Mouse (Mus musculus) cortical plate, adult 2 months (tissue): ENCODE data around the gene Mtln. TPM values are rescaled to one million over a fixed set of nuclear protein-coding genes. Genes with fewer than 3 reads are reported as not detected.

Source experiments
- H3K27ac ChIP-seq: fragments of 200-500 bp; 2 replicates; pipeline ENCODE4 v1.5.1; 2012; ENCODE audit warnings: low read length, control low read depth, inconsistent platforms; ENCODE audit not compliant: insufficient read depth
- H3K4me1 ChIP-seq: fragments of 200-500 bp; 2 replicates; pipeline ENCODE4 v1.6.1; 2011; ENCODE audit warnings: low read length; ENCODE audit not compliant: control insufficient read depth, insufficient read depth
- H3K4me3 ChIP-seq: fragments of 200-500 bp; 2 replicates; pipeline ENCODE4 v1.5.1; 2011; ENCODE audit warnings: mild to moderate bottlenecking, low read length, control low read depth; ENCODE audit not compliant: insufficient read depth
- CTCF ChIP-seq: fragments of 200-500 bp; IDR thresholded peaks from 2 replicates; pipeline ENCODE4 v1.5.1; 2011; ENCODE audit warnings: mild to moderate bottlenecking, control low read depth, low read length; ENCODE audit not compliant: insufficient read depth; ENCODE audit errors: extremely low read depth
- POLR2A ChIP-seq: fragments of 200-500 bp; IDR thresholded peaks from 2 replicates; pipeline ENCODE4 v1.6.1; 2011; ENCODE audit warnings: mild to moderate bottlenecking, low read length, control low read depth; ENCODE audit not compliant: insufficient read depth; ENCODE audit errors: extremely low read depth
- polyA plus RNA-seq: library from polyadenylated mRNA; depleted of rRNA; stranded (reverse); fragments of >200 nt; gene quantifications from 2 replicates; pipeline ENCODE4 v1.2.3, GENCODE M21; 2012

The Mtln gene
- polyA plus RNA-seq, 1 experiment, result 95.4 TPM

DNA sequence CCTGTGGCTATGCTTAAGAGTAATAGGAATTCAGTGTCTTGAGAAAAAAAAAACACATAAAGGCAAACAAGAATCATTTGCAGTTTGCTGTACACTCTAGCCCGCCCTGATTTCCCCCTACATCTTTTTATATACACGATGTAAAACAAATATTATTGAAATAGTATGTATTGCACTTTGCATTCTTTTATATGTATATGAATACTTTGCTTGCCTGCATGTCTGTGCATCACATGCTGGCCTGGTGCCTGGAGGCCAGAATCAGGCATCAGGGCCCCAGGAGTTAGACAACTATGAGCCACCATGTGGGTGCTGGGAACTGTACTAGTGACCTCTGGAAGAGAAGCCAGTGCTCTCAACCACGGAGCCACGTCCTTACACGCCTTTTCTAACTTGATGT, 5.1 kb downstream of the Mtln start:
- TF ChIP-seq CTCF (no peak), POLR2A (no peak)
- H3K4me1 ChIP-seq, result no peaks in the 10 kb centered on the region; the same call in 1 of the 2 replicates
- H3K27ac ChIP-seq, result no peak overlapping the region
- no peak overlapping the region for H3K4me3 ChIP-seq

DNA sequence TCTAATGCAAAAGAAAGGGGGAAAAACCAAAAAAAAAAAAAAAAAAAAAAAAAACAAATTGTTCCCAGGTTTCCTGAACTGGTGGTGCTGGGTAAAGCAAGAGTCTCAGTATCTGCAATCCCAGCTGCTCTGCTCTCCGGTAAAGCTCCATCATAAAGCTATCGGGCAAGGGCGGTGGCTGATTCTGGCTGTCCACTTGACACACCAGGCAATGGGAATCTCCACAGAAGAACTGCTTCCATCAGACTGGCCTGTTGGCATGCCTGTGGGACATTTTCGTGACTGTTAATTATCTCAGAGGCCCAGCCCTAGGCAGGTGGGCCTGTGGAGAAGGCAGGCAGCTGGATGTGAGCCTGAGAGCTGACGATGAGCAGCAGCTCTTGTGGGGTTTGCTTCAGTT, 13.8 kb downstream of the Mtln start:
- peaks cover 3% of the 10 kb centered on the region; the same call in 1 of the 2 replicates for H3K4me1 ChIP-seq
- TF ChIP-seq CTCF (no peak), POLR2A (no peak)
- H3K4me3 ChIP-seq, result no peak overlapping the region
- no peak overlapping the region for H3K27ac ChIP-seq

DNA sequence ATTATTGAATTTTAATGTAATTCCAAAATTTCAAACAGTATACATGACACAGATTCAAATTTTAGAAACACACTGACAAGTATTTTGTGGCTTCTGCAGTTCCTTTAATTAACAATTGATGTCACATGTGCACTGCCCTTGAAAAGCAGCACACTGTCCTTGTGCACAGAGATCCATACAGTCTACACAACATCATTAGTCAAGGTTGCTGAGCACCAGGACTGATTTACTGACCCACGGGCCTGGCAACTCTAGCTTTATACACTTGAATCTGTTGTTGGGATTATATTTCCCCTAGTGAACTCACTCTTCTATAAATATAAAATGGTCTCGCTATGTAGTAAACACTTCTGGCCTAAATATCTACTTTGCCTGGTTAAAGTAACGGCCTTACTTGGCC, 17.3 kb downstream of the Mtln start:
- H3K4me3 ChIP-seq, result no peak overlapping the region
- no peak overlapping the region for H3K27ac ChIP-seq
- TF ChIP-seq POLR2A (no peak), CTCF (no peak)
- H3K4me1 ChIP-seq, result peaks cover 3% of the 10 kb centered on the region; the same call in 1 of the 2 replicates

DNA sequence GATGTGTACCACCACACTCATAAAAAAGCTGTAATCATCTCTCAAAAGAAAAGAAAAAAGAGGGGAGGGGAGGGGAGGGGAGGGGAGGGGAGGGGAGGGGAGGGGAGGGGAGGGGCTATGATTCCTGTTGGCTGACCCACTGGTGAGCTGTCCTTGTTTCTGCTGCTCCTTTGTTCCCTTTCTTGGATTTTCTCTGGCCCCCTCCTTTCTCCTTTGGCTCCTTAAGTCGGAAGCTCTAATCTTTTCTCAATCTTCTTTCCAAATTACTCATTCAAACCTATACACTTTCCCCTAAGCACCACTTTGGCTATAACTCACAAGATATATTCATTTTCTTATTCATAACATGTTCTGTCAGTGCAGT, 17.7 kb downstream of the Mtln start:
- H3K4me1 ChIP-seq, result peaks cover 3% of the 10 kb centered on the region; the same call in 1 of the 2 replicates
- TF ChIP-seq POLR2A, result no peak
- no peak for TF ChIP-seq CTCF
- no peak overlapping the region for H3K27ac ChIP-seq
- no peak overlapping the region for H3K4me3 ChIP-seq

DNA sequence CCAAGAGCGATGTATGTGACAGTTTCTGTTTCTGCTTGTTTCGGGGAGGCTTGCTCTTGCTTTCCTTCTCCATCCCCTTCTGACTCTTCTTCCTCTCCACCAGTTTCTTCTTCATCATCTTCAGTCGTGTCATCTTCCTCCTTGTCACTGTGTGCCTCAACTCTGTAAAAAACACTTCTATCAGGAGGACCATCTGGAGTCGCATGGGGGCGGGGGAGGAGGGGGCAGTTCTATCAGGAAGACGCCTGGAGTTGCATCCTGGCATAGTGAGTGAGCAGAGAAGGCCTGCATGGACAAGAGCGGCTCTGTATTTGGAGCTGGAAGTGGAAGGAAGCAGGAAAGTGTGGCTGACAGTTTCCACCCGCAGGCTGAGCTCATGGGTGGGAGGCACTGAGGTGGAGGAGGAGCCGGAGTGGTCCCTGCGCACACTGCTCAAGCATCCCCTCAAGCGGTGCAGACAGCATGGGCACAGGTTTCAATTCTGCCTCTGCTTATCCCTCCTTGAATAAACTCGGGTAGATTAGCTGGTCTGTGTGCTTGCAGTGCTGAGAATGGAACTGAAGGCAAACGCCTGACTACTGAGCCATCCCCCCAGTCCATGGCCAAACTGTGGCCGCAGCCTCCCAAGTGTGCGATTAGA, 18.2 kb downstream of the Mtln start:
- peaks cover 3% of the 10 kb centered on the region; the same call in 1 of the 2 replicates for H3K4me1 ChIP-seq
- H3K27ac ChIP-seq, result no peak overlapping the region
- TF ChIP-seq POLR2A (no peak), CTCF (no peak)
- H3K4me3 ChIP-seq, result no peak overlapping the region

DNA sequence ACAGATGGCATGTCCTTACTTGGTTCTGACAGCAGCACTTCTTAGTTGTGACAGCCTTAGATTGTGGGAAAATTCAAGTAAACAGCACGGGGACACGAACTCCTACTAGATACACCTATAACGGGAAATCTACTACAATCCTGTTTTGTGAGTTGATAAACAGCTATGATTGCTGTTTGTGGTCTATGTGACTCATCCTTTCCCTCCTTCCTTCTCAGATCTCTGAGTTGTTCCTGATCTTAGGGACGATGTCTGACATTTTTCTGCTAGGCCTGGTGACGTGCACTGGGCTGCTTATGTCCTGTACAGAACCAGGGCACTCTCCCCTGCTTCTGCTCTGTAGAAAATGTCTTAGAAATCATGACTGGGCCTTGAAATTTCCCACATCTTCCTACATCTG, 30.7 kb downstream of the Mtln start:
- H3K4me3 ChIP-seq, result no peak overlapping the region
- no peak for TF ChIP-seq POLR2A
- H3K4me1 ChIP-seq, result peaks cover 1% of the 10 kb centered on the region
- no peak overlapping the region for H3K27ac ChIP-seq

DNA sequence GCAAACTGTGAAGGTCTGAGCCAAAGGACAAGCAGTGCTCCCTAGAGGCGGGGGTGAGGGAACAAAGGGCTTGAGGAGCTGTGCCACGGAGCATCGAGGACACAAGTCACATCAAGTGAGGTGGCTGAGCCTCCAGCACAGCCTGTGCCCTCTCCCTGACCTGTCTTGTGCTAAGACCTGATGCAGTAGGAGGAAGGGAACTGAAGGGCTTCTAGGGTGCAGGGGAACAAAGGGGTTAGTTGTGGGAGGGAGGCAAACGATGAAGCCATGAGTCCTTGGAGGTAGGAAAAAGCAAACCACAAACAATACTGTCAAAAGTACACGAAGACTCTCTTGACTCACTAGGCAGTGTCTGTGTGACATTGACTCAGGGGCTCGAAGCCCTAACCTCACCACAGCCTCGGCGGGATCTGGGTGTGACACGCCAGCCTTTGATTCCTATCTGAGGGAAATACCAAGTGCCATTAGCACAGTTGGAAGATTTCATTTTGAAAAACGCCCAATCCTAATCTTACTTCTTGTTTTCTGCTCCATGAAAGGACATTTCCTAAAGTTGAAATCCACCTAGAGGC, 31.8 kb downstream of the Mtln start:
- TF ChIP-seq CTCF (no peak), POLR2A (no peak)

DNA sequence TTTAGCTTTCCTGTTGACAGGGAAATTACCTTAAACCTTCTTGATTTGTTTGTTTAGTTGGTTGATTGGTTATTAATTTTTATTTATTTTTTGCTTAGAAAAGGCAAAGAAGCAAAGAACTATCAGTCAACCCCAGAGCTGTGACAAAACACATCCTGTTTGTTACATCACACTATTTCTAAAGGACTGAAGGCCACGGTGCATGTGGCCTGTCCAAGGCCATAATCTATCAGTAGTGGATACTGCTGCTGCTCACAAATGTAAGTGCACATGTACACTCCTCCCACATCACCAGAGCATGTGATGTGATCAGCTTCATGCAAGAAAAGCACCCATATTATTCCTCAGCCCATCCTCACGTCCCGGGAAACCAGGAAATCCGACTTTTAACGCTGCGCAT, 32.3 kb downstream of the Mtln start:
- Histone ChIP-seq H3K27ac (no peak overlapping the region), H3K4me3 (no peak overlapping the region), H3K4me1 (peaks cover 1% of the 10 kb centered on the region)
- TF ChIP-seq POLR2A (no peak), CTCF (no peak)

More for the DNA sequence above, 31.8 kb downstream of the Mtln start:
- H3K4me1 ChIP-seq, result peaks cover 1% of the 10 kb centered on the region
- no peak overlapping the region for H3K27ac ChIP-seq
- no peak overlapping the region for H3K4me3 ChIP-seq

DNA sequence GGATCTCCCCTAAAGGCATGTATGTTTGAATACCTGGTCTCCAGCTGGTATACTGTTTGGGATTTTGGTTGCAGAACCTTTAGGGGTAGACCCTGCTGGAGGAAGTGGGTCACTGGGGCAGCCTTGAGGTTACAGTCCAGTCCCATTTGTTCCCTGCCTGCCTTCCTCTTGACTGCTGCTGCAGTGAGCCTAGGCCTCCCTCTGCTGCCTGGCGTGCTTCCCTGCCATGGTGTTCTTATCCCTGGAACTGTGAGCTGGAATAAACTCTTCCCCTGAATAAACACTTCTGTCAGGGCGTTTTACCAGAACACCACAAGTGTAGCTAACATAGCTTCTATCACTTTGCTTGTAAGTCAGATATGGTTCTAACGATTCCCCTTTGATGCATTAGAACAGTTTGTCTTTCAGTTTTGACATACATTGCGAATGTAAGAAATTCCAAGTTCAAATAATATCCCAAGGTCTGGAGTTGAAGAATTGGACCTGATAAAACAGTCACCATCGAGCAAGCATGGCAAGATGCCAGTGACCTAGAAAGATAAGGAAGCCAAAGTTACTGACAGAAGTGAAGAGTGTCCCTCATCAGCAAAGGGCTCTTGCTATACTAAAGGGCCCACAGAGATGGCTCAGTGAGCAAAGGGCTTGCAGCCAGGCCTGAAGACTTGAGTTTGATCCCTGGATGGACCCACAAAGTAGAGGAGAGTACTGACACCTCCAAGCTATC, 33.0 kb downstream of the Mtln start:
- Histone ChIP-seq H3K4me3 (no peak overlapping the region), H3K4me1 (peaks cover 1% of the 10 kb centered on the region), H3K27ac (no peak overlapping the region)
- TF ChIP-seq POLR2A (no peak), CTCF (no peak)

DNA sequence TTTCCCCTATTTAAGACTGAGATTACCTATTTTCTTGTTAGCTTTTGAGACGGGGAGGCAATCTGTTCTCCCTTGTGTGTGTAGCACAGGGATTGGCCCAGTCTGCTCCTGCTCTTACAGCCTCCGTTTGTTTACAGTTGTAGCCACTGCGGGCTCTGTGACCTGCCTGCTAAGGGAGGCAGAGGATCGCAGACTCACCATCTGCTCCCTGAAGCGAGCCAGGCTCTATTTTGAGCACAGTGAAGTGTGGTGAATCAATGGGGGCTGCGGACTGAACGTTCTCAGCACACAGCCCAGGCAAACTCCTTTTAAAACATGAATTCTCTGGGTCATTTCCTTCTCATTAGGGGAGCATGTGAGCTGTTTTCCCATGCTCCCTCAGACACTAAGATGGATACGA, 35.1 kb downstream of the Mtln start:
- no peak overlapping the region for H3K27ac ChIP-seq
- no peak overlapping the region for H3K4me3 ChIP-seq
- H3K4me1 ChIP-seq, result peaks cover 1% of the 10 kb centered on the region
- TF ChIP-seq CTCF, result no peak
- TF ChIP-seq POLR2A, result no peak

DNA sequence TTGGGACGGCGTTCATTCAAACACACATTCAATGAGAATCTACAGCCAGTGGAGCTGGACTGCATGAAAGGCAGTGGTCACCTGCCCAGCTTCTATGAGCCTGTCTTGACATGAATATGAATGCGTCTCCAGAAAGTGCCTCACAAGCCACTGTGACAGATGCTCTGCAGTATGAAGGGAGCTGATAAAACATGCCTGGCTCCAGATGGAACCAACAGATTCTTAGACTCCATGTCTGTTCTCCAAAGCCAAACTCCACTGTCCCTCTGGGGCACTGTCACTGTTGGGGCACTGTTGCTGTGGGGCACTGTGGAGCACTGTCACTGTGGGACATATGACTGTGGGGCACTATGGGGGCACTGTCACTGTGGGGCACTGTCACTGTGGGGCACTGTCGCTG, 38.2 kb downstream of the Mtln start:
- no peak overlapping the region for H3K27ac ChIP-seq
- no peak overlapping the region for H3K4me3 ChIP-seq
- TF ChIP-seq CTCF (no peak), POLR2A (no peak)
- peaks cover 1% of the 10 kb centered on the region for H3K4me1 ChIP-seq
